Mouse (Mus musculus): ENCODE results near the gene Gtpbp8. TPM values are rescaled to one million over a fixed set of nuclear protein-coding genes. Genes with fewer than 3 reads are reported as not detected.
A peak's percentile ranks its signal among the peaks of the same experiment; 100 is the strongest.

The Gtpbp8 gene
- 13.3 and 15.4 TPM in 2 replicates for polyA plus RNA-seq (2015; fragmentation: Nextera tagmentation; extraction: Ambion mirVana)

DNA sequence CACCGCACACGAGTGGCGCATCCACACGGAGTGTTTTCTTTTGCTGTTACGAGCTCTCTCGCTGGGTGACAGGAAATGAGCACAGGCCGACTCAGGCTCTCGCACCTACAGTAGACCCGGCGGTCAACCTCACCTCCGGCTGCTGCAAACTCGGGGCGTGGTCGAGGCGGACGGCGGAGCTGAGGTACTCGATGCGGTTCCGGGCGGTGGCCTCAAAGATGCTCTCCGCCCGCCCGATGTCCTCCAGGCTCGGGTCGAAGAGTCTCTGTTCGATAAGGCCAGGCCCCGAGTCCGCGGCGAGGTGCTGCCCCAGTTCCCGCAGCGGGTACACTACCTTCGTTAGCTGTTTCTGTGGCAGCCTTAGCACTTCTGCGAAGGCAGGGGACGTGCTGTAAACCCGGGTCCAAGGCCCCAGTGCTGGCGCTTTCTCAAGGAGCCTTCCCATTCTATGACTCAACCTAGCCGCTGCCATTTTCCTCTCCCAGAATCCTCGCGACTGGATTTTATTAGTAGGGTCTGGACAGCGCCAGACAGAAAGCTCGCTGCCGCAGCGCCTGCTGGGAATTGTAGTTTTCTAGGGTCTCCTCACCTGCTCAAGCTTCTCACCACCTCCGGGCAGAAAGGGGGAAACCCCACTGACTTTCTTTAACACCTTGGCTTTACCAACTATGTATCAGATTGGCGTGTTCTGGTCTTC is at the start of gene Gtpbp8:
Gtpbp8 (minus strand) TSS at position 498 of the 697 bp plus-strand sequence.
- under 1% methylated on average over 47 of the region's 47 CpGs for WGBS (ENCODE audit: insufficient replicate concordance)
- Histone ChIP-seq H3K4me3 (replicated peaks) (peak within 1 kb of the TSS; percentile 80), H3K4me1 (replicated peaks) (peaks cover 30% of the 10 kb centered on the region), H3K4me2 (peak within 1 kb of the TSS; percentile 83), H3K9me3 (replicated peaks) (no peaks in the 10 kb centered on the region), H3K27ac (replicated peaks) (peak within 1 kb of the TSS; percentile 93), H3K36me3 (replicated peaks) (peaks cover 11% of the 10 kb centered on the region), H3K9ac (peak within 1 kb of the TSS; percentile 74), H3K27me3 (no peaks in the 10 kb centered on the region)
- peak; percentile 95 for ATAC-seq (ENCODE audit: insufficient read depth)

DNA sequence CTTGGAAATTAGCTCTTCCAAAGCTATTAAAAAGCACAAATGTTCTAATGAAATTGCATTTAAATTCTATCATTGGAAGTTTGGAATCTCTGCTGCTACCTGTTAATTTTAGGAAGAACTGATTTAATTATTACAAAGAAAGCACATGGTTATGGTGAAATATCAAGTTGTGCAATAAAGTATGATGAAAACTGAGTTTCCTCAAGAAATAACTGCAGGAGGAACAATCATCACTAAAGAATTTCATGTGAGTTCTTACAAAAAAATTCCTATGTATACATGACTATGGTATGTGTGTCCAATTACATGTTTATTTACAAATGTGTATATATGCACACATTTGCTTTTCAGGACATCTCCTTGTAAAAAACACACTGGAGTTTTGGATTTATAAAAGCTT is 48.3 kb upstream of the Gtpbp8 start:
- Histone ChIP-seq H3K4me1 (replicated peaks) (no peaks in the 10 kb centered on the region), H3K9me3 (replicated peaks) (no peaks in the 10 kb centered on the region), H3K9ac (no peak overlapping the region), H3K4me2 (no peak overlapping the region), H3K4me3 (replicated peaks) (no peak overlapping the region), H3K27me3 (no peaks in the 10 kb centered on the region), H3K27ac (replicated peaks) (no peak overlapping the region), H3K36me3 (replicated peaks) (no peaks in the 10 kb centered on the region)
- ATAC-seq (ENCODE audit: insufficient read depth) = no peak

DNA sequence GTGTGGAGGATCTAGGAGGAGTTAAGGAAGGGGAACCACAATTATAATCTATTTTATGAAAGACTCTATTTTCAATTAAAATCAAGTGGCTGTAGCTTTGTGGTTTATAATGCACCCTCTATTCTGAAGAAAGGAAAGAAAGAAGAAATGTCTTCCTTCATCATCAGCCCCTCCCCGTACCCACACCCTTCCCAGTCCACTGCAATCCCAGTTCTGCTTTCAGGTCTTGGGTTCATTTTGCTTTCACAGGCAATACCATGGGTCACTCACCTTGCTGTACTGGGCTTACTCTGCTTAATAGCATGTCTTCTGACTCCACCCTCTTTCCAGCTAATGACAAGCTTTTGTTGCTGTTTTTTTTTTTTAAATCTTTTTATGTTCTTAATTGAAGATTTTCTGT is 40.8 kb upstream of the Gtpbp8 start:
- WGBS (ENCODE audit: insufficient replicate concordance) = 58% methylated on average over 1 of the region's 1 CpGs
- H3K9me3 ChIP-seq (replicated peaks) = no peaks in the 10 kb centered on the region
- H3K36me3 ChIP-seq (replicated peaks) = no peaks in the 10 kb centered on the region
- H3K4me1 ChIP-seq (replicated peaks) = no peaks in the 10 kb centered on the region
- no peak overlapping the region for H3K27ac ChIP-seq (replicated peaks)
- no peak overlapping the region for H3K4me2 ChIP-seq
- H3K4me3 ChIP-seq (replicated peaks) = no peak overlapping the region
- H3K27me3 ChIP-seq = no peaks in the 10 kb centered on the region
- no peak overlapping the region for H3K9ac ChIP-seq
- ATAC-seq (ENCODE audit: insufficient read depth) = no peak

DNA sequence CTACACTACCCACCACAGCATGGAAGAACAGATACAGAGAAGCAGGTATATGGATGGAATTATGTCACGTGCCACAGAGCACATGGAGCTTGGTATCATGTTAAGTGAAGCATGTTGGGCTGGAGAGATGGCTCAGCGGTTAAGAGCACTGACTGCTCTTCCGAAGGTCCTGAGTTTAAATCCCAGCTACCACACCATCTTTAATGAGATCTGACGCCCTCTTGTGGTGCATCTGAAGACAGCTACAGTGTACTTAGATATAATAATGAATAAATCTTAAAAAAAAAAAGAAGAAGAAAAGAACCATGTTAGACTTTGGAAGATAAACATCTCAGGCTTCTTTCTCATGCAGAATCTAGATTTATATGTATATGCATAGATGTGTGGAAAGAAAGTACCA is 34.6 kb upstream of the Gtpbp8 start:
- no peak for ATAC-seq (ENCODE audit: insufficient read depth)
- Histone ChIP-seq H3K36me3 (replicated peaks) (no peaks in the 10 kb centered on the region), H3K9me3 (replicated peaks) (no peaks in the 10 kb centered on the region), H3K4me2 (no peak overlapping the region), H3K27me3 (no peaks in the 10 kb centered on the region), H3K9ac (no peak overlapping the region), H3K4me1 (replicated peaks) (peaks cover 13% of the 10 kb centered on the region), H3K27ac (replicated peaks) (no peak overlapping the region), H3K4me3 (replicated peaks) (no peak overlapping the region)
- 61% methylated on average over 4 of the region's 4 CpGs for WGBS (ENCODE audit: insufficient replicate concordance)

DNA sequence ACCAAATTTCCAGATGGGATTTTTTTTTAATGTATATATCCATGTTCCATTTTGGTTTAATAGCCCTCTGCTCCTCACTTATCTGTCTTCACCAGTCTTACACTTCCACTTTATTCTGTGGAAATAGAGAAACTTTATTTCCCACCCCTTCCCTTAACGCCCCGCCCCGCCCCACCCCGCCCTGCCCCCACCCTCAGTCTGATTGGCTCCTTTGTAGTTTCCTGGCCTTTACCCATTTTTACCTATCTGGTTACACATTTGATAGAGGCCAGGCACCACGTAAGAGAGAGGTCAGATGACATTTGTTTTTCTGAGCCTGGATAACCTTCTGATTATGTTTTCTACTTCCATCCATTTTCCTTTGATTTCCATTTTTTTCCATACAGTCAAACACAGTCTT is 33.3 kb upstream of the Gtpbp8 start:
- Histone ChIP-seq H3K9ac (no peak overlapping the region), H3K9me3 (replicated peaks) (no peaks in the 10 kb centered on the region), H3K4me2 (peak overlapping the region; percentile 61), H3K27ac (replicated peaks) (no peak overlapping the region), H3K4me3 (replicated peaks) (no peak overlapping the region), H3K27me3 (no peaks in the 10 kb centered on the region), H3K4me1 (replicated peaks) (peaks cover 13% of the 10 kb centered on the region), H3K36me3 (replicated peaks) (no peaks in the 10 kb centered on the region)
- WGBS (ENCODE audit: insufficient replicate concordance) = 49% methylated on average over 5 of the region's 5 CpGs
- ATAC-seq (ENCODE audit: insufficient read depth) = peak; percentile 40; the same call in 1 of the 2 replicates

DNA sequence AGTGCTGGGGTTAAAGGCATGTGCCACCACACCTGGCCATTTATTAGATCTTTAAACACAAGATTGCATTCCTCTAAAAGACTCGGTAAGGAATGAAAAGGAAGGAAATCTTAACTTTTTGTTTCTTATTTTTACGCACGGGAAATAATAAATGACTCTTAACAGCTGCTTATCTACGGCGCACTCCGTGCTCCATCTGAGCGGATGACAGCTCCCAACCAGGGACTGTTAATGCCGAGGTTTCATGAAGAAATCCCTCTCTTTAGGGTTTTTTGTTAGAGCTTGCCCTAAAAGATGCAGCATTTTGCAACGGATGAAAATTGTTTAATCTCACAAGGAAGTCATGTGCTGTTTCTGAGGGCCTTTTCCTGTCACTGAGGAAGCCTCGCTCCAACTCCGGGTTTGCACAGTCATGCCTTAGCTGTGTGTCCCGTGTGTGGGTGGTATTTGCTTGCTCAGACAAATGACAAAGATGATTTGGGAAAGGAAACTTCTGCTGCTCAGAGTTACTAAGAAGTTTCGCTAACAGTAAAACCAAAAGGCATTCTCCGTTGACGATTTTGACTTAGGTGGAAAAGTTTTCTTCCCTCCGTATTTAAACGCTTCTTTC is 32.5 kb upstream of the Gtpbp8 start:
- Histone ChIP-seq H3K4me1 (replicated peaks) (peaks cover 13% of the 10 kb centered on the region), H3K9ac (no peak overlapping the region), H3K9me3 (replicated peaks) (no peaks in the 10 kb centered on the region), H3K36me3 (replicated peaks) (no peaks in the 10 kb centered on the region), H3K27ac (replicated peaks) (peak overlapping the region; percentile 45; the same call in 1 of the 2 replicates), H3K4me3 (replicated peaks) (peak overlapping the region; percentile 34), H3K4me2 (peak overlapping the region; percentile 61), H3K27me3 (no peaks in the 10 kb centered on the region)
- ATAC-seq (ENCODE audit: insufficient read depth) = peak; percentile 76
- 11% methylated on average over 17 of the region's 17 CpGs for WGBS (ENCODE audit: insufficient replicate concordance)

DNA sequence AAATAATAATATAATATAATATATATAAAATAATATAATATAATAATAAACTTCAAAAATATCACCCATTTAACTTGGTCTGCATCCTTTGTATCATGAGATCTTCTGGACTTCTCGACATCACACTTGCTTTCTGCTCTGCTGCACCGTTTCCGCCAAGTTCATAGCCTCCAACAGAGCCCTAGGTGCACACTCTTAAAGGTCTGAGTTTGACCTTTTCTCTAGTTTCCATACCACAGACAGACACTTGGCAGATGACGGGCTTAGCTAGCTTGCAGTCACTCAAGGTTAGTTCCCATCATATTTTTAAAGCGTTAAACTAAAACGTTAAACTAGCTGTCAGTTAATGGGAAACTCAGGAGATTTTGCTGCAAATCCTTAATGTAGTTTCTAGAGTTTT is 28.0 kb upstream of the Gtpbp8 start:
- Histone ChIP-seq H3K27me3 (no peaks in the 10 kb centered on the region), H3K4me1 (replicated peaks) (peaks cover 10% of the 10 kb centered on the region), H3K4me2 (no peak overlapping the region), H3K27ac (replicated peaks) (no peak overlapping the region), H3K9ac (no peak overlapping the region), H3K4me3 (replicated peaks) (no peak overlapping the region), H3K9me3 (replicated peaks) (no peaks in the 10 kb centered on the region), H3K36me3 (replicated peaks) (no peaks in the 10 kb centered on the region)
- ATAC-seq (ENCODE audit: insufficient read depth) = no peak
- 76% methylated on average over 6 of the region's 6 CpGs for WGBS (ENCODE audit: insufficient replicate concordance)

DNA sequence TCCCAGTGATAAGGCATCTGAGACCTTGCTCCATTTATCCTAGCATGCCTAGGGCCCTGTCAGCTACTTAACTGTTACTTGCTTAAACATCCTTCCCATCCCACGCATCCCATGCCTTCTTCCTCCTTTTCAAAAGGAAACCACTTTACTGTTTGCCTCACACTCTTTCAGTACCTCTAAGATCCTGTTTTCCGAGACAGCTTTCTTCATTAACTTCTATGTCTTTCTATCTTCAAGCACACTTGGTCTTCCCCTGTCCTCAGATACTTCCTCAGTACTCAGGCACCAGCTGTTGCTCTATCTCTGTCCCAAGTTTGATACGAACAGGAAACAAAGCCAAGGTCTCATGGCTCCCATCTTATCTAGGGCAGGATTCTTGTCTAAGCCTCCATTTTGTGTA is 27.5 kb upstream of the Gtpbp8 start:
- H3K4me2 ChIP-seq = no peak overlapping the region
- no peaks in the 10 kb centered on the region for H3K36me3 ChIP-seq (replicated peaks)
- 24% methylated on average over 3 of the region's 3 CpGs for WGBS (ENCODE audit: insufficient replicate concordance)
- H3K27me3 ChIP-seq = no peaks in the 10 kb centered on the region
- no peak overlapping the region for H3K27ac ChIP-seq (replicated peaks)
- no peaks in the 10 kb centered on the region for H3K9me3 ChIP-seq (replicated peaks)
- ATAC-seq (ENCODE audit: insufficient read depth) = no peak
- H3K4me3 ChIP-seq (replicated peaks) = no peak overlapping the region
- peaks cover 6% of the 10 kb centered on the region for H3K4me1 ChIP-seq (replicated peaks)
- H3K9ac ChIP-seq = no peak overlapping the region

DNA sequence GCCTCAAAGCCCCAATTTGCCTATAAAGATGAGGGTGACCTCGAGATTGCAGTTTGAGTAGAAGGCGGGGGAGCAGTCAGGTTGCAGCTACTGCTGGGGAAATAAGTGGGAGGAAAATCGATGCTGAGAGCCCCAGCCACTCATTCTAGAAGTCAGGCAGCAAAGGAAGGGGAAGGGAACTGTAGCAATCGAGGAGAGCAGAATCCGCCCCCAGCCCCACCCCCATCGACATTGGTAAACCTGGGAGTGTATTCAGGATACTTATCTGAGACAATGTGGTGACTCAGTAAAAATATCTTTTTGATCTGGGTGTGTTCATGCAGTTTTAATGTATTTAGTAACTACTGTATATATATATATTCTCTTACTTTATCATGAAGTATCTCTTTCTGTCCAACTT is 26.4 kb upstream of the Gtpbp8 start:
- Histone ChIP-seq H3K4me2 (no peak overlapping the region), H3K27ac (replicated peaks) (no peak overlapping the region), H3K36me3 (replicated peaks) (no peaks in the 10 kb centered on the region), H3K9ac (no peak overlapping the region), H3K27me3 (no peaks in the 10 kb centered on the region), H3K4me1 (replicated peaks) (0 out of 2 replicates have a peak, but pooled peaks cover 3% of the 10 kb centered on the region), H3K4me3 (replicated peaks) (no peak overlapping the region), H3K9me3 (replicated peaks) (no peaks in the 10 kb centered on the region)
- 22% methylated on average over 6 of the region's 6 CpGs for WGBS (ENCODE audit: insufficient replicate concordance)
- no peak for ATAC-seq (ENCODE audit: insufficient read depth)

DNA sequence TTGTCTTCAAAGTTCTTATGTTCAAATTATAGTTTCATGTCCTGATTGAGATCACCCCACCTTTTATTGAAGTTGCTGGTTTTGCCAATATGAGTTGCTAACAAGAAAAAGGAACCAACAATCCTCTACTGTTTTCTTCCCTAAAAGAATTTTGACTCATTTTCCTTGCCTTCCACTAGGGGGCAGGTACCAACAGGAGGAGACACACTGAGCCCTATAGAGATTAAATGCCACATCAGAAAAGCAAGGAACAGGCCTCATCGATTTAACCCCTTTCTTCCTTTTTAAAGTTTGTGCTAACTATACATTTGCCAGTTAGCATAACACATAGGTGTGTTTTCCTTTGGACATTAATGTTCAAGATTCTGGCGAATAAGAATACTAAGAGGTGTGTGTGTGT is 21.8 kb upstream of the Gtpbp8 start:
- 30% methylated on average over 2 of the region's 2 CpGs for WGBS (ENCODE audit: insufficient replicate concordance)
- H3K4me3 ChIP-seq (replicated peaks) = no peak overlapping the region
- H3K4me2 ChIP-seq = peak overlapping the region; percentile 69; the same call in 1 of the 2 replicates
- H3K36me3 ChIP-seq (replicated peaks) = no peaks in the 10 kb centered on the region
- no peaks in the 10 kb centered on the region for H3K27me3 ChIP-seq
- peaks cover 15% of the 10 kb centered on the region for H3K4me1 ChIP-seq (replicated peaks)
- H3K9me3 ChIP-seq (replicated peaks) = no peaks in the 10 kb centered on the region
- no peak overlapping the region for H3K9ac ChIP-seq
- no peak for ATAC-seq (ENCODE audit: insufficient read depth)
- no peak overlapping the region for H3K27ac ChIP-seq (replicated peaks)

DNA sequence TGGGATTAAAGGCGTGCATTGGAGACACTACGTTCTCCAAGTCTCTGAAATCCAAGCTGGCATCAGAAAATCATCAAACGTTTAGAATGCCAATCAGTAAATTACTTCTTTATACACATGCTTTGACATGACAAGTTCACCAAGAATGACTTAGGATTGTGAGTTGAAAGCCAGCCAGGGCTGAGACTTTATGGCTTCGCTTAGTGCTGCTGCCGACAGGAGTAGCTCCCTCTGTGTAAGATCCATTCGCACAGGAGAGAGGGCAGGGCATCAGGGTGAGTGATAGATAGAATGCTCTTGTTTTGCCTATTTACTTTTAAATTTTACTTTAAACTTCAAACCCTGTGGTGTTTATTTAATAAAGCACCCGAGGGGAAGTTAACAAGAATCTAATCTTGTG is 21.3 kb upstream of the Gtpbp8 start:
- Histone ChIP-seq H3K4me3 (replicated peaks) (peak overlapping the region; percentile 53; the same call in 1 of the 2 replicates), H3K36me3 (replicated peaks) (no peaks in the 10 kb centered on the region), H3K27me3 (no peaks in the 10 kb centered on the region), H3K4me1 (replicated peaks) (peaks cover 14% of the 10 kb centered on the region), H3K4me2 (peak overlapping the region; percentile 69), H3K9ac (no peak overlapping the region), H3K9me3 (replicated peaks) (no peaks in the 10 kb centered on the region), H3K27ac (replicated peaks) (no peak overlapping the region)
- ATAC-seq (ENCODE audit: insufficient read depth) = no peak
- 63% methylated on average over 7 of the region's 7 CpGs for WGBS (ENCODE audit: insufficient replicate concordance)

All from liver, embryonic 15.5 days (tissue).